Mouse (Mus musculus) heart, postnatal 0 days (tissue): Measurements from ENCODE around the gene Pdcd1lg2.

Experiments used
- CTCF ChIP-seq: IDR thresholded peaks from 2 replicates; pipeline ENCODE4 v1.5.1; 2016; ENCODE audit warnings: antibody characterized with exemption, control low read depth, low read depth
- EP300 ChIP-seq: IDR thresholded peaks from 2 replicates; pipeline ENCODE4 v1.6.1; 2016; ENCODE audit warnings: antibody characterized with exemption, low read depth

DNA sequence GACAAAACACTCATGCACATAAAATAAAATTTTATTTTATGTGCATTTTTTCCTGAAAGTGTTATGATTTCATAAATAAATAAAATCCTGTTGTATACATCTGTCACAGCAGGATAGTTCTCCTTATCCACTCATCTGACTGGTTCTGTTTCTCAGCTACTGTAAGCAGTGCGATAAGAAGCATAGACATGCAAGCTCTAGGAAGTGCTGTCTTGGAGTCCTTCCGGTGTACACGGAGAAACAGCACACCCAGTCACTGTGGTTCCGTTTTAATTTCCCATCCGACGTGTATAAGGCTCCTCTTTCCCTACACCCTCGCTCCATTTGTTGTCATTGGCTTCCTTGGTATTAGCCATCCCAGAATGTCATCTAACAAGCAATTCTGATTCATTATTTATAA lies 87.2 kb downstream of the Pdcd1lg2 start:
- no peak for TF ChIP-seq CTCF
- TF ChIP-seq EP300: no peak
